Mouse (Mus musculus): ENCODE data around the gene Fam198b. TPM values are rescaled to one million over a fixed set of nuclear protein-coding genes. Genes with fewer than 3 reads are reported as not detected.

Fam198b gene
- polyA plus RNA-seq, 1 experiment from 2014 or later: 1.6 TPM

DNA sequence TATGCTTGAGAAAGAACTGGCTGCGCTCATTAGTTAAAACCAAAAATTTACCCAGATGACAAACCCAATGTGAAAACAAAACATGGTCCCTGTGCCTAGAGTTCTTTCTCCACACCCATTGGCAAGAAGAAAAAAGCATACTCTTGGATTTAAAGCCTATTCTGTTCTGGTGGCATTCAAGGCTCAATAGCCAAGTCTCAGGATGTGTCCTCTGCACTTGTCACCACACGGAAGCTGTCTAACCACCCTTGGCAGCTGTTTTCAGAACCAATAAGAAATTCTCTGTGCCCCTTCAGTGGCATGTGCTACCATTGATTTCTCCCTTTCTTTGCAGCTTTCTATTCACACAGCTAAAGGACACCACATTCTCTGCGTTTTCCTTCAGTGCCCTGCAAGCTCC is 26.1 kb upstream of the Fam198b start:
- no peak overlapping the region for H3K4me3 ChIP-seq
- H3K4me2 ChIP-seq: no peak overlapping the region
- H3K27ac ChIP-seq: no peak overlapping the region
- ATAC-seq (replicated peaks): no peak
- 59% methylated on average over 3 of the region's 3 CpGs for WGBS
- no peaks in the 10 kb centered on the region for H3K9me3 ChIP-seq
- no peaks in the 10 kb centered on the region for H3K36me3 ChIP-seq (replicated peaks)
- H3K9ac ChIP-seq: no peak overlapping the region
- H3K4me1 ChIP-seq: no peaks in the 10 kb centered on the region
- no peaks in the 10 kb centered on the region for H3K27me3 ChIP-seq (replicated peaks)

- WGBS: 77% methylated on average over 7 of the region's 7 CpGs
- H3K9me3 ChIP-seq: no peaks in the 10 kb centered on the region
- H3K9ac ChIP-seq: no peak overlapping the region
- peaks cover 19% of the 10 kb centered on the region for H3K4me1 ChIP-seq
- ATAC-seq (replicated peaks): no peak
- H3K4me3 ChIP-seq: no peak overlapping the region
- no peaks in the 10 kb centered on the region for H3K36me3 ChIP-seq (replicated peaks)
- no peak overlapping the region for H3K27ac ChIP-seq
- no peaks in the 10 kb centered on the region for H3K27me3 ChIP-seq (replicated peaks)
- H3K4me2 ChIP-seq: no peak overlapping the region
Measured at GRCm38 (mm10) chr3:79864824-79865223, 19.5 kb upstream of the Fam198b start.

GRCm38 (mm10) chr3:79866089-79866488 is 18.2 kb upstream of the Fam198b start:
- no peaks in the 10 kb centered on the region for H3K27me3 ChIP-seq (replicated peaks)
- no peak overlapping the region for H3K4me3 ChIP-seq
- H3K9ac ChIP-seq: no peak overlapping the region
- H3K4me1 ChIP-seq: peaks cover 19% of the 10 kb centered on the region
- no peak for ATAC-seq (replicated peaks)
- peak overlapping the region; percentile 86 for H3K27ac ChIP-seq
- H3K9me3 ChIP-seq: no peaks in the 10 kb centered on the region
- no peaks in the 10 kb centered on the region for H3K36me3 ChIP-seq (replicated peaks)
- H3K4me2 ChIP-seq: no peak overlapping the region
- 59% methylated on average over 3 of the region's 3 CpGs for WGBS

DNA sequence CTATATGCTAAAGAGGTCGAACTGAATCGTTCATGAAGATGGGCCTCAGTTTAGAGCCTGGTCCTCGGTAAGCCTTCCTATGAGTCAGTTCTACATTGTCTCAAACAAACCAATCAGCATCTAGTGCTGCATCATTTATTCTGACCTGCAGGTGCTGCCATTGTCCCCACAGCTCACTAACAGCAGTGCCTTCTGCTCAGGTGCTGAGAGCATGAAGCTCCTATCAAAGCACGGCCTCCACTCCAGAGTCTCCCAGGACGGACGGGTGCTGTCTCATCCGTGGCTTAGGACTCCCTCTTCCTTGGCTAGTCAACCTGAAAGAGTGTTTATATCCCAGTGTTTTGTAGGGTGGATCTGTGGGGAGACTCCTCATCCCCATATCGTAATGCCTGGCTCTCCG is 17.8 kb upstream of the Fam198b start:
- Histone ChIP-seq H3K4me2 (no peak overlapping the region), H3K4me3 (no peak overlapping the region), H3K27ac (peak overlapping the region; percentile 86), H3K9me3 (no peaks in the 10 kb centered on the region), H3K36me3 (replicated peaks) (no peaks in the 10 kb centered on the region), H3K4me1 (peaks cover 19% of the 10 kb centered on the region), H3K27me3 (replicated peaks) (no peaks in the 10 kb centered on the region), H3K9ac (no peak overlapping the region)
- ATAC-seq (replicated peaks): peak; percentile 63
- WGBS: 62% methylated on average over 9 of the region's 9 CpGs

DNA sequence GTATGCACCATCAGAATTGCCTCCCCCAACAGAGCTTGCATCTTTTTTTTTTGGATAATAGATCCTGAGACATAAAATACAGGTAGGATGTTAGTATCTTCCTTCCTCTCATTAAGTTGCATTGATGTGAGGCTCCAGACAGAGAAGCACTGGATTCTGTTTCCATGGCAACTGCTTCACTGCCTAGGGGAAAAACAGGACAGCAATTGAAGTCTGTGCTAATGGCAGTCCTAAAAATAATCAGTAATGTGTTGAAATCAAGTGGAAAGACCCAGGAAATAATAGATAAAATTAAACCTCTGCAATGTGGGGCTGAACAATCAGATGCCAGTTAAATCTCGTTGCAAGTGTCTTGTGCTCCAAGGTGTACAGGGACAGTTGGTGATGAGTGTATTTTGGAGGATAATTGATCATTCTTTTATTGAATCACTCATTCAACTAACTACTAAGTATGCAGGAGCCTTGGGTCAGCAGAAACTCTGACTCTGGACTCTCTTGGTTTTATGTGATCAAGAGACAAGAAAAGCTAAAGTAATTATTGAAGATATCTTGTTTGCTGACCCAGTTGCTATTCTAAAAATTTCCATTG is 17.1 kb upstream of the Fam198b start:
- H3K4me3 ChIP-seq: no peak overlapping the region
- H3K36me3 ChIP-seq (replicated peaks): no peaks in the 10 kb centered on the region
- H3K27me3 ChIP-seq (replicated peaks): no peaks in the 10 kb centered on the region
- peak overlapping the region; percentile 86 for H3K27ac ChIP-seq
- H3K4me1 ChIP-seq: peaks cover 19% of the 10 kb centered on the region
- no peak overlapping the region for H3K9ac ChIP-seq
- H3K9me3 ChIP-seq: no peaks in the 10 kb centered on the region
- H3K4me2 ChIP-seq: no peak overlapping the region; the same call in 1 of the 2 replicates
- peak; percentile 94 for ATAC-seq (replicated peaks)
- WGBS: 20% methylated on average over 1 of the region's 1 CpGs

- no peak overlapping the region for H3K4me2 ChIP-seq
- H3K27me3 ChIP-seq (replicated peaks): no peaks in the 10 kb centered on the region
- H3K27ac ChIP-seq: no peak overlapping the region
- no peak for ATAC-seq (replicated peaks)
- H3K4me3 ChIP-seq: no peak overlapping the region
- H3K9me3 ChIP-seq: no peaks in the 10 kb centered on the region
- no peaks in the 10 kb centered on the region for H3K36me3 ChIP-seq (replicated peaks)
- peaks cover 7% of the 10 kb centered on the region; the same call in 1 of the 2 replicates for H3K4me1 ChIP-seq
- 92% methylated on average over 5 of the region's 5 CpGs for WGBS
- no peak overlapping the region for H3K9ac ChIP-seq
Measured at GRCm38 (mm10) chr3:79875471-79875870, 8.9 kb upstream of the Fam198b start.

DNA sequence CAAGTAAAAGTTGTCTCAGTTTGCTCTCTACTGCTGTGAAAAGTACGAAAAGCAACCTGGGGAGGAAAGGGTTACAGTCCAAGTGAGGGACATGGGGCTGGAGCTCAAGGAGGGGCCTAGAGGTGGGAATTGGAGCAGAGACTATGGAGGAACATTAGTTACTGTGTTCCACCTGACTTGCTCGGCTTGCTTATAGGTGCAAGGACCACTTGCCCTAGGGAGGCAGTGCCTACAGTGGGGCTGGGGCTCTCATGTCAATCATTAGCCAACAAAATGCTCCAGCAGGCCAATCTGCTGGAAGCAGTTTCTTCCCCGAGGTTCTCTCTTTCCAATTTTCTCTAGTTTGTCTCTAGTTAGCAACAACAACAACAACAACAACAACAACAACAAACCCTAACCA is 6.0 kb upstream of the Fam198b start:
- H3K4me2 ChIP-seq: no peak overlapping the region

GRCm38 (mm10) chr3:79879246-79879645 is 5.1 kb upstream of the Fam198b start:
- H3K4me2 ChIP-seq: peak overlapping the region; percentile 30
- H3K9me3 ChIP-seq: no peaks in the 10 kb centered on the region
- H3K9ac ChIP-seq: no peak overlapping the region
- H3K36me3 ChIP-seq (replicated peaks): no peaks in the 10 kb centered on the region
- ATAC-seq (replicated peaks): peak; percentile 80
- H3K27me3 ChIP-seq (replicated peaks): no peaks in the 10 kb centered on the region
- 30% methylated on average over 9 of the region's 9 CpGs for WGBS
- peaks cover 7% of the 10 kb centered on the region; the same call in 1 of the 2 replicates for H3K4me1 ChIP-seq
- no peak overlapping the region for H3K4me3 ChIP-seq
- H3K27ac ChIP-seq: 0 out of 2 replicates have a peak overlapping the region, but pooled peaks have one; percentile 36

More for the DNA sequence above, 6.0 kb upstream of the Fam198b start:
- H3K9ac ChIP-seq: no peak overlapping the region
- H3K27ac ChIP-seq: no peak overlapping the region
- WGBS: 69% methylated on average over 3 of the region's 3 CpGs
- peaks cover 7% of the 10 kb centered on the region; the same call in 1 of the 2 replicates for H3K4me1 ChIP-seq
- H3K36me3 ChIP-seq (replicated peaks): no peaks in the 10 kb centered on the region
- H3K27me3 ChIP-seq (replicated peaks): no peaks in the 10 kb centered on the region
- ATAC-seq (replicated peaks): no peak
- H3K9me3 ChIP-seq: no peaks in the 10 kb centered on the region
- no peak overlapping the region for H3K4me3 ChIP-seq

GRCm38 (mm10) chr3:79881645-79882044 is 2.7 kb upstream of the Fam198b start:
- Histone ChIP-seq H3K27me3 (replicated peaks) (no peaks in the 10 kb centered on the region), H3K4me3 (no peak overlapping the region), H3K36me3 (replicated peaks) (no peaks in the 10 kb centered on the region), H3K4me1 (peaks cover 7% of the 10 kb centered on the region; the same call in 1 of the 2 replicates), H3K9ac (no peak overlapping the region), H3K9me3 (no peaks in the 10 kb centered on the region), H3K4me2 (no peak overlapping the region), H3K27ac (no peak overlapping the region)
- no peak for ATAC-seq (replicated peaks)
- 66% methylated on average over 2 of the region's 2 CpGs for WGBS

DNA sequence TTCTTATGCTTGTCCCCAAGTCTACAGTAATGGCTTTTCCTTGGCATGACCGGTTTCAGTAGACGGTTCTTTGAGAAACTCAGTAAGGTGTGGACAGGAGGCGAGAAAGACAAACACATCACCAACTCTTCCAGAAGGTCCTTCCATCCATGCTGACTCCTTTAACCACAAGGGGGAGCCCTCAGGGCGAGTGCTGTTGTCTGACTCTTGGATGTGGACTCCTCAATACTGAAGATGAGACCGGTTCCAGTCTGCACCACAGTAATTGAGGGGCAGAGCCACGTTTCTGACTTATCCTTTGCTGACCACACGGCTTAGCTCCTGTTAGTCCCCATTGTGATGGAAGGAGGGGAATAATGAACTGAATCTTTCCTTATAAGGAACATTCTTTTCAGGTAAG is 1.2 kb upstream of the Fam198b start:
- H3K4me3 ChIP-seq: no peak overlapping the region
- H3K36me3 ChIP-seq (replicated peaks): no peaks in the 10 kb centered on the region
- H3K9ac ChIP-seq: no peak overlapping the region
- no peaks in the 10 kb centered on the region for H3K27me3 ChIP-seq (replicated peaks)
- ATAC-seq (replicated peaks): no peak
- H3K4me2 ChIP-seq: no peak overlapping the region
- no peak overlapping the region for H3K27ac ChIP-seq
- peaks cover 13% of the 10 kb centered on the region; the same call in 1 of the 2 replicates for H3K4me1 ChIP-seq
- 49% methylated on average over 7 of the region's 7 CpGs for WGBS
- no peaks in the 10 kb centered on the region for H3K9me3 ChIP-seq

DNA sequence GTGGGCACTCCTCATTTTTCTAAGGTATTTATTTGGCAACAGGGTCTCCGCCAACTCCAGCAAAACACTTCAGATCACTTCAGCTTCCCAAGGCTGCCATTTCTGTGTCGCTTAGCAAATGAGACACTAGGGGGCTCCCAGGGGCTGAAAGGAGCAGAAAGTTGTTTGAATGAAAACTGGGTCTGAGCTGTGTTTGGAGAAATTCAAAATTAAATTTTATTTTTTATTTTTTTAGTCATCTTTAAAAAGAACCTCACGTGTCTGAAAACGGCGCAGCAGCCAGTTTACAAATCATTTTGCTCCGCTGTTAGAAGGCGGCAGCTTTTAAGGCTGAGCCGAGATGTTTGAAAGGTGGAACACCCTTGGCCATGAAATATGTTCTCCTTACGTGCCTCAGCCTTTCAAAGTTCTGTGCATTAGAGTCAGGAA is 442 bp downstream of the Fam198b start:
- 45% methylated on average over 9 of the region's 9 CpGs for WGBS
- Histone ChIP-seq H3K27ac (no peak overlapping the region), H3K9me3 (no peaks in the 10 kb centered on the region), H3K9ac (no peak overlapping the region), H3K4me3 (no peak overlapping the region), H3K4me2 (no peak overlapping the region), H3K36me3 (replicated peaks) (no peaks in the 10 kb centered on the region), H3K4me1 (peaks cover 6% of the 10 kb centered on the region; the same call in 1 of the 2 replicates), H3K27me3 (replicated peaks) (no peaks in the 10 kb centered on the region)
- peak; percentile 30; the same call in 1 of the 2 replicates for ATAC-seq (replicated peaks)

DNA sequence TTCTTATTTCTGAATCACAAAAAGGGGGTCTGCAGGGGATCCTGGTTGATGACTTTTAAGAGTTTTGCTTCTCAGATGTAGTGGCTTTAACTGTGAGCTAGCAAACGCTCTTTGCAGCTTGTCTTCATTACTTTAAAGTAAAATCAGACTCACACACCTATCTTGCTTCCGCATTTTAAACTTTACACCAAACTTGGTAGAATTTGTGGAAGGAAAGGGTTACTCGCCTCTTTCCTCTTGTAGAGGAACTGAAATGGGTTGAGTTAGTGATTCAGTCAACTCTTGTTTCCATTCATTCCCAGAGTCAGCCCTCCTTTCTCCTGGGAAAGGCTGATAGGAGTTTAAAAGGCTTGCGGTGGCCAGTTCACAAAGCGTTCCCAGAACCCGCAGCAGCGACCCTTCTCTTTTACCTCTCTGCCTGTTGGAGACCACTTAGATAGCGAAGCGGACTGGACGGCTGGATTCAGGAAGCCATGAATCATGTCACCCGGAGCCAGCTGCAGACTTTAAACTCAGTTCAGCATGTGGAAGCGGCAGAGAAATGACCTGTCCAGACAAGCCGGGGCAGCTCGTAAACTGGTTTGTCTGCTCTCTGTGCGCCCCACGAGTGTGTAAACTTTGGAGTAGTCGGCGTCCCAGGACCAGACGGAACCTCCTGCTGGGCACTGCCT is 1.5 kb downstream of the Fam198b start:
- Histone ChIP-seq H3K4me3 (no peak overlapping the region), H3K4me2 (no peak overlapping the region), H3K36me3 (replicated peaks) (no peaks in the 10 kb centered on the region), H3K27ac (no peak overlapping the region), H3K27me3 (replicated peaks) (no peaks in the 10 kb centered on the region), H3K9ac (no peak overlapping the region), H3K9me3 (no peaks in the 10 kb centered on the region), H3K4me1 (peaks cover 6% of the 10 kb centered on the region; the same call in 1 of the 2 replicates)
- WGBS: 77% methylated on average over 19 of the region's 19 CpGs
- no peak for ATAC-seq (replicated peaks)

All from midbrain, embryonic 15.5 days (tissue).